In genomic region chr7:118518687-118519086, GRCm38 (mm10) we compare ENCODE assay signal across 8 mouse cellular contexts. TPM values are rescaled to one million over a fixed set of nuclear protein-coding genes. Genes with fewer than 3 reads are reported as not detected.
DNase-seq lines count a peak whose midpoint lies in the region; ATAC-seq and TF ChIP-seq lines count a peak whose summit lies in the region.

No protein-coding gene starts in this region.

- WGBS in heart, embryonic 12.5 days: 3% methylated on average over 18 of the region's 18 CpGs
- 2% methylated on average over 18 of the region's 18 CpGs for WGBS in kidney, embryonic 15.5 days
- 2% methylated on average over 18 of the region's 18 CpGs for WGBS in liver, embryonic 11.5 days

- H3K4me2 ChIP-seq in heart, embryonic 12.5 days: no peak overlapping the region
- H3K4me2 ChIP-seq in kidney, embryonic 15.5 days: no peak overlapping the region
- no peak overlapping the region for H3K4me2 ChIP-seq in liver, embryonic 11.5 days

- H3K79me2 ChIP-seq in C2C12 (ENCODE audit: control insufficient read depth, insufficient read depth): no peaks in the 10 kb centered on the region

- H3K27me3 ChIP-seq in C2C12 (ENCODE audit: control insufficient read depth, insufficient read depth, insufficient read length): no peaks in the 10 kb centered on the region
- peaks cover 9% of the 10 kb centered on the region; the same call in 1 of the 2 replicates for H3K27me3 ChIP-seq in heart, embryonic 12.5 days (replicated peaks)
- no peaks in the 10 kb centered on the region for H3K27me3 ChIP-seq in kidney, embryonic 15.5 days
- H3K27me3 ChIP-seq in liver, embryonic 11.5 days (replicated peaks; ENCODE audit: control insufficient read depth, insufficient read depth, low read length): no peaks in the 10 kb centered on the region

- H3K79me3 ChIP-seq in C2C12 (ENCODE audit: low read depth): no peaks in the 10 kb centered on the region

- peak; percentile 94 for TF ChIP-seq CTCF in C2C12 (IDR thresholded peaks at IDR 0.05; ENCODE audit: control insufficient read depth, insufficient read depth, insufficient read length)
- peak; percentile 74 for TF ChIP-seq CTCF in embryonic fibroblast, embryonic 13.5 days (IDR thresholded peaks at IDR 0.05; ENCODE audit: borderline replicate concordance, insufficient read depth, low read length)

- TF ChIP-seq POLR2A in embryonic fibroblast, embryonic 13.5 days (IDR thresholded peaks at IDR 0.05; ENCODE audit: low read depth, low read length): no peak

- no peaks in the 10 kb centered on the region for H3K36me3 ChIP-seq in C2C12 (ENCODE audit: control insufficient read depth, insufficient read depth)
- H3K36me3 ChIP-seq in heart, embryonic 12.5 days: peaks cover 13% of the 10 kb centered on the region
- peaks cover 10% of the 10 kb centered on the region; the same call in 1 of the 2 replicates for H3K36me3 ChIP-seq in kidney, embryonic 15.5 days
- no peaks in the 10 kb centered on the region for H3K36me3 ChIP-seq in liver, embryonic 11.5 days (ENCODE audit: control insufficient read depth, insufficient read depth, low read length)

- H3K27ac ChIP-seq in embryonic fibroblast, embryonic 13.5 days (ENCODE audit: insufficient read depth, low read length): no peak overlapping the region
- H3K27ac ChIP-seq in heart, embryonic 12.5 days (ENCODE audit: poor library complexity, severe bottlenecking): no peak overlapping the region
- no peak overlapping the region for H3K27ac ChIP-seq in kidney, embryonic 15.5 days
- H3K27ac ChIP-seq in liver, embryonic 11.5 days (ENCODE audit: low read depth, low read length): no peak overlapping the region

- DNase-seq in adrenal gland, postnatal 4 days (ENCODE audit: low spot score in 2 of 2): peak; percentile 55 to 58
- DNase-seq in liver, embryonic 11.5 days (ENCODE audit: low spot score): peak; percentile 74
- peak; percentile 80 for DNase-seq in naive thymus-derived CD4-positive, alpha-beta T cell, adult 2 months (ENCODE audit: low read depth)
- peak; percentile 67 to 90 for DNase-seq in spleen, postnatal 4 days (ENCODE audit: low spot score in 2 of 2)

- H3K4me1 ChIP-seq in embryonic fibroblast, embryonic 13.5 days (ENCODE audit: control insufficient read depth, insufficient read depth, low read length): no peaks in the 10 kb centered on the region
- peaks cover 4% of the 10 kb centered on the region for H3K4me1 ChIP-seq in heart, embryonic 12.5 days (replicated peaks)
- peaks cover 6% of the 10 kb centered on the region; the same call in 1 of the 2 replicates for H3K4me1 ChIP-seq in kidney, embryonic 15.5 days
- 0 out of 2 replicates have a peak, but pooled peaks cover 4% of the 10 kb centered on the region for H3K4me1 ChIP-seq in liver, embryonic 11.5 days (replicated peaks; ENCODE audit: control insufficient read depth, insufficient read depth, low read length)

- H3K9me3 ChIP-seq in heart, embryonic 12.5 days (replicated peaks): 0 out of 2 replicates have a peak, but pooled peaks cover 3% of the 10 kb centered on the region
- no peaks in the 10 kb centered on the region for H3K9me3 ChIP-seq in kidney, embryonic 15.5 days (replicated peaks)
- H3K9me3 ChIP-seq in liver, embryonic 11.5 days (ENCODE audit: control insufficient read depth, low read length): no peaks in the 10 kb centered on the region

- no peak overlapping the region for H3K9ac ChIP-seq in heart, embryonic 12.5 days
- H3K9ac ChIP-seq in kidney, embryonic 15.5 days: no peak overlapping the region
- no peak overlapping the region for H3K9ac ChIP-seq in liver, embryonic 11.5 days (ENCODE audit: low read depth, low read length)

- H3ac ChIP-seq in C2C12 (ENCODE audit: control insufficient read depth, insufficient read length, low read depth): peak overlapping the region; percentile 18

- ATAC-seq in heart, embryonic 12.5 days (ENCODE audit: insufficient number of reproducible peaks, low FRiP score): peak; percentile 56; the same call in 1 of the 2 replicates
- ATAC-seq in kidney, embryonic 15.5 days (replicated peaks; ENCODE audit: low FRiP score): peak; percentile 89
- peak; percentile 65 for ATAC-seq in liver, embryonic 11.5 days (replicated peaks; ENCODE audit: low FRiP score)

- no peak overlapping the region for H3K4me3 ChIP-seq in C2C12 (ENCODE audit: insufficient read depth, poor library complexity, severe bottlenecking)
- H3K4me3 ChIP-seq in embryonic fibroblast, embryonic 13.5 days (ENCODE audit: insufficient read depth, low read length): no peak overlapping the region
- no peak overlapping the region for H3K4me3 ChIP-seq in heart, embryonic 12.5 days
- no peak overlapping the region for H3K4me3 ChIP-seq in kidney, embryonic 15.5 days (replicated peaks)
- H3K4me3 ChIP-seq in liver, embryonic 11.5 days (ENCODE audit: low read depth, low read length): no peak overlapping the region

TF ChIP-seq in C2C12, 6 proteins besides CTCF, POLR2A, EP300 and RAD21:
- no peak for TF ChIP-seq FOSL1 (IDR thresholded peaks at IDR 0.05; ENCODE audit: insufficient read depth, low read length, poor library complexity, severe bottlenecking)
- no peak for TF ChIP-seq MYOD1 (IDR thresholded peaks at IDR 0.05; ENCODE audit: control insufficient read depth, insufficient read length, low read depth)
- no peak for TF ChIP-seq CEBPB (IDR thresholded peaks at IDR 0.05; ENCODE audit: low read depth)
- no peak for TF ChIP-seq MYOG (IDR thresholded peaks at IDR 0.05; ENCODE audit: control insufficient read depth, extremely low read depth, insufficient read length)
- no peak for TF ChIP-seq USF1 (IDR thresholded peaks at IDR 0.05; ENCODE audit: low read depth)
- no peak for TF ChIP-seq MAX (IDR thresholded peaks at IDR 0.05)

RNA-seq across cellular contexts. Expression of gene Coq7, which starts 14.5 kb away (rescaled TPM):
- polyA plus RNA-seq in C2C12 (2012; fragmentation: generic; extraction: Trizol): 66.1 TPM
- total RNA-seq in adrenal gland, postnatal 4 days (2021): 10 to 100 TPM; 48.8 to 49.8 TPM
- 13.8 and 14.5 TPM in 2 replicates for polyA plus RNA-seq in embryonic fibroblast, embryonic 13.5 days (2011; ENCODE audit: insufficient read length, low read depth, missing spikeins)
- 148 and 149 TPM in 2 replicates for polyA plus RNA-seq in heart, embryonic 12.5 days (2016; fragmentation: Nextera tagmentation; extraction: Ambion mirVana)
- 136 and 137 TPM in 2 replicates for polyA plus RNA-seq in kidney, embryonic 15.5 days (2015; fragmentation: Nextera tagmentation; extraction: Ambion mirVana)
- polyA plus RNA-seq in liver, embryonic 11.5 days (2014; fragmentation: Nextera tagmentation; extraction: Ambion mirVana): 104 and 114 TPM in 2 replicates

RNA-seq across cellular contexts. Expression of gene Itpripl2, which starts 26.9 kb away (rescaled TPM):
- polyA plus RNA-seq in C2C12 (2012; fragmentation: generic; extraction: Trizol): 23.0 TPM
- total RNA-seq in adrenal gland, postnatal 4 days (2021): 10 to 100 TPM; 19.8 to 22.0 TPM
- polyA plus RNA-seq in embryonic fibroblast, embryonic 13.5 days (2011; ENCODE audit: insufficient read length, low read depth, missing spikeins): 76.2 and 98.4 TPM in 2 replicates
- polyA plus RNA-seq in heart, embryonic 12.5 days (2016; fragmentation: Nextera tagmentation; extraction: Ambion mirVana): 3.7 and 4.1 TPM in 2 replicates
- polyA plus RNA-seq in kidney, embryonic 15.5 days (2015; fragmentation: Nextera tagmentation; extraction: Ambion mirVana): 4.6 and 5.1 TPM in 2 replicates
- polyA plus RNA-seq in liver, embryonic 11.5 days (2014; fragmentation: Nextera tagmentation; extraction: Ambion mirVana): 1.0 and 1.1 TPM in 2 replicates
